Mouse (Mus musculus) T-cell, adult 2 months (primary cell): ENCODE results near the gene Stk16.

ENCODE experiments used
- DNase-seq: peaks from one replicate; pipeline ENCODE4 v3.0.0; 2022; ENCODE audit warnings: low spot score

Gene Stk16

DNA sequence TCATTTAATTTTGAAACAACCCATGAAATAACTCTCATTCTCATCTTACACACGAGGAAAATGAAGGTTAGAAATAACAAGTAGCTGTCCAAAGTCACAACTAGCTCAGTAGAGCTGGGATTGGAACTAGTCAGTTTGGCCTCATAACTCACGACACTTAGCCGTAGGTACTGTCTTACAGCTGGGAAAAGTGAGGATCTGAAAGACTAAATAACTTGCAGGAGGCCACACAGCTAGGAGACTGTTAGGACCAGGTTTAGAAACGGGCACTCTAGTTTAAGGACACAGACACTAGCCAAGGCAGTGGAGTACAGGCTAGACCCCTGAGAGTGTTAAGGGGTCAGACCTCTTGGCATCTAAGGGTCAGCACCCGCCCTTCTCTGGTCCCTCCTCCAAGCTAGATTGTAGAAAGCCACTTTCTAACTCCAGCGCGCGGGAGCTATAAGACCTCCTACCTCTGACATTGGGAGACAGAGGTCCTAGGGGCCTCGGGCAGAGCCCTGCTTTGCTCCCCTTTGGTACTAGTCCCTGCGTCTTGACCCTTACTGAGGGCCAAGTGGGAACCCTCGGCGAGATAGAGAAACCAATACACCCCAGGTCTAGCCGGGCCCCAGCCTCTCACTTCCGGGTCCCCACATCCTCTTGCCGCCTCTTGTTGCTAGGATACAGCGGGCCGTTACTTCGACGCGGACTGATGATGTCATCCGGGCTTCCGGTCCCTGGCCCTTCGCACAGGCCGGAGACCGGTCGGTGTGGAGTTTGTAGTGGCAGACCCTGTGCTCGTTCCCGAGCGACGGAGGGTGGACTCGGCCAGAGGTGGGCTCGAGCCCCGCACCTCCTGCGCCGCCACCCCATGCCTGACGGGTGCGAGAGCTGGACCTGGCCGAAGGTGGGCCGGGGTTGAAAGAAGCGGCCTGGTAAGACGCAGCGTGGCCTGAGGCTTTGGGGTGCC, at the start of gene Stk16, which contains the start of gene Glb1l:
Gene Stk16, plus strand, starts transcription at position 703 of the 952 bp plus-strand sequence.
Gene Glb1l, minus strand, starts transcription at position 678 of the 952 bp plus-strand sequence.
- DNase-seq: peak; percentile 92

DNA sequence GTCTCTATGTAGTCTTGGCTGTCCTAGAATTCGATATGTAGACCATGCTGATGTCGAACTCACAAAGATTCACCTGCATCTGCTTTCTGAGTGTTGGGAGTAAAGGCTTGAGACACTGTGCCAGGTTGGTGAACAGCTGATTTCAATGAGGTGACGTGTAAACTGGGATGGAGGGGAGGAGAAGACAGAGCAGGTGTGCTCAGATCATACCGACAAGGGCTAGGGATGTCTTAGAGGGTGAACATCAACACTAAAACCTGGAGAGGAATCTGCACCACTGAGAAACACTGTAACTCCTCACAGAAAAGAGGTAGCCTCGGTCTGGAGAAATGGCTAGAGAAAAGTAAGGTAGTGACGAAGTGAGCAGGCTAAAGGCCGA, 42.6 kb upstream of the Stk16 start:
- DNase-seq: no peak

DNA sequence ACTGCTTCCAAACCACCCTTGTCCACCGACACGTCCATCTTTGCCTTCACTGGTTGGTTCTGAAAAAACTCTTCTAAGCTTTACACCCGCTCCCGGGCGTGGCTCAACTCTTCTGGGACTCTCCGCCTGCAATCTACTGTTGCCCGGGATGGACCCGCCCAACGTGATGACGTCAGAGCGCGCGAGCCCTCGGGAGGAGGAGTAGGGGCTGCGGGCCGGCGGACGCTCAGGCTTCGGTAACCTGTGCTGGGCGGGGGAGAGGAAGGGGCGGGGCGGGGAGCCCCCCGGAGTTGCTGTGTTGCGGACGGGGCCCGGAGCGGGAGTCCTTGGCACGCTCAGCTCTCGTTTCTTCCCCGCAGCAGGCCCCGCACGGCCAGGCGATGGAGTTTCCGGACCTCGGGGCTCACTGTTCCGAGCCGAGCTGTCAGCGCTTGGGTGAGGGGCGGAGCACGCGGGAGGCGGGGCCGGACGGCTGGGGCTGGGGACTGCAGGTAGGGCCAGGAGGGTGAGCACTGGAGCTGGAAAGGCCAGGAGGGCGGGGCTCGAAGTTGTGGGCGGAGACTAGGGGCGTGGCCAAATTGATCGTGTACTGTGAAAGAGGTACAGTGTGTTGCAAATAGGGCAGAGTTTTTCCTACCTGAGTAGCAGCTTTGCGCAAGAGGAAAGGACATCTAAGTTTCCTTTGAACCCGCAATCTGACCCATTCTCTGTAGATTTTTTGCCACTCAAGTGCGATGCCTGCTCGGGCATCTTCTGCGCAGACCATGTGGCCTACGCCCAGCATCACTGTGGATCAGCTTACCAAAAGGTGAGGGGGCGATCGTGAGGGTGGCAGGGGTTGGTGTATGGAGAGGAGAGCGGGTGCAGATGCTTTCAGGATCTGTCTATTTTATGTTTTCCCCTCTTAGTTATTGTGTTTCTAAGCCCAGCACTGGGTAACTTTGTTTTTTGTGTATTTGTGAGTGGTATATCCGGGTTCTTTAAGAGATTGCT, 41.9 kb upstream of the Stk16 start, which contains the start of gene Zfand2b:
Gene Zfand2b, plus strand, starts transcription at position 175 of the 993 bp plus-strand sequence.
- DNase-seq: peak; percentile 96

DNA sequence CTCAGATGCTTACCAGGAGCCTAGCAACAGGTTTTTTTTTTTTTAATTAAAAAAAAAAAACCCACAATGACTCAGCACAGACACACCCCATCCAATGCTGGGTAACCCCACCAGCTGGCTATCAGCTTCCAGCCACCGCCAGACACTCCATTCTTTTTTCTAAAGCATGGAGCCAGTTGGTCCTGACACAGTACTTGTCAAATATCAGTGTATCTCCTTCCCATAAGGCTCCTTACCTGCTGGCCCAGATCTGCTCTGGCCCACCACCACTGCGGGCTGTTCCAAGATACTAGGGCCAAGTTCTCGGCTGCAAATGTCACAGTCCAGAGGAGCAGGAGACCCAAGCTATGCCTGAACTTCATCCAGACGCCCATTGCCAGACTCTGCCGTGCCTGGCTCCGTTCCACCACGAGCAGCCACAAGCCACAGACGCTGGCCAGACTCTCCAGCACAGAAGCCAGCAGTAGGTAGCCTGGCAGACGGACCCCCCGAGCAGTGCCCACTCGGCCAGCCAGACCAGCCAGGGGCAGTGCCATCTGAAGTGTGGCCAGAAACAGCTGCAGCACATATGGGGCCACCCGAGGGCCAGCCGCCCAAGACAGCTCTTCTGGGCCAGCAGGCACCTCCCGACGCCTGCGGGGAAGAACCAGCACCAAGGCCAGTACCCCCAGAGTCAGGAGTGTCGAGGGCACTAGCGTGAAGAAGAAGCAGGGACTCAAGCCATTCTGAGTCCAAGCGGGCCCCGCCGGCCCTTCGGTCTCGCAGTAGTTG, 31.1 kb upstream of the Stk16 start:
- no peak for DNase-seq

DNA sequence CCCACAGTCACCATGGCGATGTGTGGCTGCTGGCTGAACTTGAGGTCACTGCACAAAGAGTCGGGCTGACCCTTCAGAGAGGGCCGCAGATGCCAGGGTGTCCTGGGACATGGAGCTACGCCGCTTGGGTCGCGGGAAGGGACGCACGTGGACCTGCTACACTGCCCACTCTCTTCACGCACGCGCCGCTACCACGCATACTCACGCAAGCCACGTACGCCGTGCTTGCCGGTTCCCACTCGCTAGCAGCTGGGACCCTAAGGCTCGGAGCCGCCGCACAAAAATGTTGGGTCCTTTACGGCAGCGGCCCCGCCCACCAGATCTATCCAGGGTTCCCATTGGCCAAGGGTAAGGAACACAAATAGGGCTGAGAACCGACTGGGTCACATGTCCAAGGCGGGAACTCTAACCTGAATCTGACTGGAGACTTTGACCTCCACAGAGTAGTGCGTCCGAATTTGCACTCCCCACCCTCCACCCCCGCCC, 30.5 kb upstream of the Stk16 start, which contains the start of gene Abcb6:
Gene Abcb6, minus strand, starts transcription at position 288 of the 486 bp plus-strand sequence.
- DNase-seq: peak; percentile 81

DNA sequence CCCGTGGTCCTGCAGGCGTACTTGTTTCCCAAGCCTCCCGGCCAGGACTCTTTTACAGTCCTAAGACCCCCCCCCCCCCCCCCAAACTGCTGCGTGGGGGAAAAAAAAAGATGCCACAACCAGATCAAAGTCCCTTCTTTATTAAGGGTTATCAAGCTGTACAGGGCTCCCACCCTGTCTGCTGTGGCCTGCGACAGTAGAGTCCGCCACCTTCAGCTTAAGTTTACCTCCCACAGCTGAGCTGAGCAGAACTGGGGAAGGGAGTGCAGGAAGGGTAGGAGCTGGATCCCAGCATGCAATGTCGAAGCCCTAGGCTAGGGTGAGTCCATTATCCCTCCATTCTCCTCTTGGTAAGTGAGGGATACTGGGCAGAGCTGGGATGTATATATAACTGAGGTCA, 29.9 kb upstream of the Stk16 start:
- DNase-seq: no peak

DNA sequence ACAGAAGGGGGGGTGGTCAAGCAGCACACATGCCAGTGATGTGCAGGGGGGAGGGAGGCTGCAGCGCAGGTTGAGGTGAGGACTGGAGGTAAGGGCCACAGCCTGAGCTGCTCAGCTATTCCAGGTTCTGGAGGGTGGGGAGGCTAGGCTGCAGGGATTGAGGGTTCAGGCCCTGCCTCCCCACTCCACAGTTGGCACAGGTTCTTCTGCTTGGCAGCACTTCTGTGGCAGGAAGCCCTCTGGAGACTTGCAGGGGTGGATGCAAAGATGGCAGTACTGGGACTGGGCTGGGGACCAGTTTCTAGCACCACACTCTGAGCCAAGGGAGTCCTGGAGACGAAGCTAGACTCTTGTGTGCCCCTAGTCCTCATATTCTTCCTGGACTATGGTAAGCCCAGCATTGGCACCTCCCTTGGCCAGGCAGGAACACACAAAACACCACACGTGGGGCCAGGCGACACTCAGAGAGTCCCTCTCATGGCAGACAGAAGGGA, 29.2 kb upstream of the Stk16 start:
- DNase-seq: no peak

DNA sequence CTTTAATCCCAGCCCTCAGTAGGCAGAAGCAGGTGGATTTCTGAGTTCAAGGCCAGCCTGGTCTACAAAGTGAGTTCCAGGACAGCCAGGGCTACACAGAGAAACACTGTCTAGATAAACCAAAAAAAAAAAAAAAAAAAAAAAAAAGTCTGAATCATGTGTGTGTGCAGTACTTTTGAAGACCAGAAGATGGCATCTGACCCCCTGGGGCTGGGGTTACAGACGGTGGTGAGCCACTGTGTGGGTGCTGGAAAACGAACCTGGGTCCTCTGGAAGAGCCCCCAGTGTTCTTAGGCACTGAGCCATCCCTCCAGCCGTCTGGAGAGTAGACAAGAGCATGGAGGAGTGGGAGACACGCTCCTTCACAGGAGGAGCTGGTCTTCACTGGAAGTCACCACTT, 28.5 kb upstream of the Stk16 start:
- DNase-seq: no peak

DNA sequence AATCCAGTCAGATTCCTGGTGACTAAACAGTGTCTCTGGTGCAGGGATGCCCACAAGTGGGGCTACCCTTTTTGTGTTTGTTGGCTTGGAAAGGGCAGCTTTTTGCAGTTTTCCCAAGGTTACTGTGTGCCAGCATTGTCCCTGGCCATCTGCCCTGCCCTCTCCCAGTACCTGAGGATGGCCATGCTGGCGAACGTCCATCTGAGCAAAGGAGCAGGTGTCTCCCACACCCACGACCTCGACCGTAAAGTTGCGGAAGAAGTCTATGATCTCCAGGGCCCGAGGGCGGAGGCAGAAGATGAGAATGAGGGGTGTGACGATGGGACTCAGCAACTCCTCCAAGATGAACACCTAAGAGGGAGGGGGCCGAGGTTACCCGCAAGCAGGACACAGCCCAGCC, 25.1 kb upstream of the Stk16 start:
- DNase-seq: no peak

DNA sequence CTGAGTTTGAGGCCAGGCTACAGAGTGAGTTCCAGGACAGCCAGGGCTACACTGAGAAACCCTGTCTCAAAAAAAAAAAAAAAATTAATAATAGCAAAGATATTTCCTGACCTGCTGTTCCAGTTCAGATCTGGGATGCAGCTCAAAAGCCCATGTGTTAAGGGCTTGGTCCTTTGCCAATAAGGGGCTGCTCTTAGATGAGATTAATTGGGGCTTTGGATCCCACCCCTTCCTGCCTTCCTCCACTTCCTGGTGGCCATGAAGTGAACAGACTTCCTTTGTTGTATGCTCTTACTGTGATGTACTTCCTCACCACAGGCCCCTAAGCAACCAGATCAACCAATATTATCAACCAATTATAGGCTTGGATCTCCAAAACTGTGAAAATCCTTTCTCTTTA, 23.5 kb upstream of the Stk16 start:
- no peak for DNase-seq

DNA sequence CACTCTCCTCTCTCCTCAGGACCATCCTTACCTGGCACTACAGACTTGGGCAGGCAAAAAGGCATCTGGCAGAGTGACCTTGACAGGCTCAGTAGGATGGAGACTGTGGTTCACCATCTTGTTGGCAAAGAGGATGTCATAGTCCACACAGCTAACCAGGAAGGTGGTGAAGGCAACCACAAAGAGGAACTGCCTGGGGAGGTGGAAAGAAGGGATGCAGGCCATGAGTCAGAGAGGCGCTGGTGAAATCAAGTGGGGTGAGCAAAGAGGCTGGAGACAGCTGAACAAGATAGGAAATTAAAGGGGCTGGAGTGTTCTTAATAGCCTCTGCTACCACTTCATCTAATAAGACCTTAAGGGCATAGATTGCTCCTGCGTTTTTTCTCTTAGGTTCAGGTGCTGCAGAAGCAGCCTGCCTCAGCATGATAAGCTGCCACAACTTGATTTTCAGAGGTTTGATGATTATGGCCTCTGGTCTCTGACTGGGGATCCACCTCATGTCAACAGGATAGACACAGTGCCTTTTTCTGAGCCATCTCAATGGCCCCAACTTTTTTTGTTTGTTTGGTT, 22.6 kb upstream of the Stk16 start:
- DNase-seq: no peak

DNA sequence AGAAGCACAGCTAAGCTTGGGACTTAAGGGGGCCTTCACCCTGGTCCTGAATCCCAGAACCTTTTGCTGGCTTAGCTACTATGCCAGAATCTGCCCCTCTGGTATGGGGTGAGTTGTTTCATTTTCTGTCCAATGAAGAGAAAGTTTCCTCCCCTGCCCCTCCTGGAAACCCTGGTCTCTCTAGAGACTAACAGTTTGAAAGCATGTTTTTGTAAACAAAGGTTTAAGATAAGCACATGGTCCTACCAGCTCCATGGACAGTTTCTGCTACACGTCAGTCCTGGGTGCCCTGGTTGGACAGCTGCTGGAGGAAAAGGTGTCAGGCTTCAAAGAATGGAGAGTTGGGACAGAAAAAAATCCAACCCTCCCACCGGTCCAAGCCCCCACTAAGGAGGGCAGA, 20.1 kb upstream of the Stk16 start:
- DNase-seq: no peak

DNA sequence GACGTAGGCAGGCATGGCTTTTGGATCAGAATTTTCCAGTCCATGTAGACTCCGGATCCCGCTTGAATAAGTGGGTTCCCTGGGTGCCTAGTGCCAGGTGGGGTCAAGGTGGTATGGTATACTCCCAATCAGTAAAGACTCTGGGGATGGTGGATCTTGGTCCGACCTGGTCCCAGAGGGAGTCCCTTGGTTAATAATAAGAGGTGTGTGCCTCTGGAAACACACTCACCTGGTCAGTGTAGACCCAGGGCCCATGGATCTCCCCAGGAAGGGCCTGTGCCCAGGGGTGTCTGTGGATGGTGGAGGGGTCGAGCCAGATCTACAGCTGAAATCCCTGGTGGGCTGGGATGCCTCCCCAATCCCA, 19.4 kb upstream of the Stk16 start:
- no peak for DNase-seq

DNA sequence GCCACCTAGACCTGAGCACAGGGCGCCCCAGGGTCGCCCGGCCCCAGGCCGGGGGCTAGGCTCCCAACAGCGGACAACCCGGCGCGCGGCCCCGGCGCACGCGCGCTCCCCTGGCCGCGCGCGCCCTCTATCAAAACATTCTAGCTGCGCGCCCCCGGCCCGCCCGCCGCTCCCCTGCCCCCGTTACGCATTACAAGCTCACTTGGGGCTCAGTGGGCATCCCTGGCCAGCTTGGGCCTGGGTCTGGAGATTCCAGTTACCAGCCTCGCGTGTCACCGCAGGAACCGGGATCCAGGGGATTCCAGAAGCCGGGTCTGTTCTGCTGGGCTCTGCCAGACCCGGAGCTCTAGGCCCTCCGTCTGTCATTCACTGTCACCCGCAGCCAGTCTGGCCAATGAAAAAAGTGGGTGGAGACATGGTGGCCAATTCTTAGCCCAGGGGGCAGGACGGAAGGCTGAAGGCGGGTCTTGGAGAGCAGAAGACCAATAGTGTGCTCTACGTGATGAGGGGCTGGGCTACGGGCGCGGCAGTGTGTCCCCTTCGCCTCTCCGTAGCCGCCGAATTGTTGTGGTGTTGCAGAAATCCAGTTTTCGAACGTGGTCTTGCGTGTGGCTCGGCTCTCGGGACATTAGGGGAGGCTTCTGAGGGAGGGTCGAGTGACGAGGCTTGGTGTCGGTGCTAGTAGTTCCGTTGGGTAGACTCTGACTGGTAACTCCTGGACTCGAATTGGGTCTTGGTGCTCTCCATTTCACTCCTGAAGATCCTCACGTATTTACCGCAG, 18.8 kb upstream of the Stk16 start, which contains the start of the genes Ankzf1 and Atg9a:
Gene Ankzf1, plus strand, starts transcription at position 530 of the 781 bp plus-strand sequence.
Gene Atg9a, minus strand, starts transcription at position 575 of the 781 bp plus-strand sequence.
- DNase-seq: peak; percentile 97

DNA sequence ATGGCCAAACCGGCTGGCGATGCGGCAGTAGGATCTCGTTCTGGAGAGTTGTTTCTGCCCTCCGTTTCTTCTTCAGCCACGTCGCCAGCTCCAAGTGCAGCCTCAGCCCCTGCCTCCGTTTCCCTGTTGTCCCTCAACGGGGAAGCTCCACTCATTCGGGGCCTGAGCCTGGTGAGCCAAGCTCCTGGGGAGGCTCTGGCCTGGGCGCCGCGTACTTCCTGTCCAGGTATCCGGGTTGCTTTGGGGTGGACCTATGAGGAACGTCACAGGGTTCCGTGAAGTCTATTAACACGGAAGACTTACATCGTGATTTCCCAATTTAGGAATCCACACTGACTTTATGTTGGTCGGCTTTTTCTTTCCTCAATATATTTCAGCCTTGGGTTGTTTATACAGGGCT, 18.2 kb upstream of the Stk16 start:
- DNase-seq: no peak

DNA sequence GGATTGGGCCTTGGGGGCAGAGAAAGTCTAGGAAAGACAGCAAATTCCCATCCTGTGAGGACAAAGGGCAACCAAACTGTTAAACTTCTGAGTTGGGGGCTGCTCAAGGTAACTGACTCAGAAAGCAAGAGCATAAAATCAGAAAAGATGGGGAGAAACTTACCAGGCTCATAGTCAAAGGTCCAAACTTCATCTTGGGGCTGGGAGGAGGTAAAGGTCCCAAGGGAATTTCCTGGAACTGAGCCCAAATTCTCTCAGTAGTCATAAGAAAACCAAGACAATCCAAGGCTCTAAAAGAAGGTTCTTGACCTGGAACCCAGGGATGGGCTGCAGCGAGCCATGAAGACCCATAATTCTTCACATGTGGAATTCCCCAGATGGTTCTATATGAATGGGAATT, 9.4 kb upstream of the Stk16 start:
- DNase-seq: no peak

DNA sequence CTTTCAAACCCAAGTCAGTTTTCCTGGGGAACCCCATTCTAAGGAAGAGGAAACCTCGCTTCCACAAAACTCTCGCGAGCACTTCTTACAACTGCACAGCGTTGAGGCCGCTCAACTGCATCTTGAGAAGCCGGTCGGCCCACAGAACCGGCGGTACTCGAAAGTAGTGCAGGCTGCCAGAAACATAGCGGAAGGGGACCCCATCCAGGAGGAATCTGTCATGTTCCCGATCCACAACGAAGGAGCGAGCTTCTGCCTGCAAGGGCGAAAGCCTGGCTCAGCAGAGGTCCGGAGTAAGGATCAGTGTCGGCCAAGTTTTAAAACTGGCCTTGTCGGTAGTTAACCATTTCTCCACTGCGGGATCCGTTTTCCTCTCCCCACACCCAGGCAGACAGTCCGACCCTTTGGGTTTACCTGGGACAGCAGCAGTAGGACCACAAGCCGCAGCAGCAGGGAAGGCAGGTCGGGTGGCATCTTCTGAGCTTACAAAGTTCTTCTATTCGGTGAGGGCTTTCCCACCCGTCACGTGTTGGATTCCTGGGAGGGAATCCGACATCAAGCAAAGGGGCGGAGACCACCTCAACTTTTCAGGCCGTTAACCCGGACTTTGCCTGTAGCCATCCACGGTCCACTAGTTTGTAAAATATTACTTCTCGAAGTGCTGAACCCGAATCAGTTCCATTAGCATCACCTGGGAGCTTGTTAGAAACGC, 1.5 kb upstream of the Stk16 start:
- DNase-seq: peak; percentile 25

DNA sequence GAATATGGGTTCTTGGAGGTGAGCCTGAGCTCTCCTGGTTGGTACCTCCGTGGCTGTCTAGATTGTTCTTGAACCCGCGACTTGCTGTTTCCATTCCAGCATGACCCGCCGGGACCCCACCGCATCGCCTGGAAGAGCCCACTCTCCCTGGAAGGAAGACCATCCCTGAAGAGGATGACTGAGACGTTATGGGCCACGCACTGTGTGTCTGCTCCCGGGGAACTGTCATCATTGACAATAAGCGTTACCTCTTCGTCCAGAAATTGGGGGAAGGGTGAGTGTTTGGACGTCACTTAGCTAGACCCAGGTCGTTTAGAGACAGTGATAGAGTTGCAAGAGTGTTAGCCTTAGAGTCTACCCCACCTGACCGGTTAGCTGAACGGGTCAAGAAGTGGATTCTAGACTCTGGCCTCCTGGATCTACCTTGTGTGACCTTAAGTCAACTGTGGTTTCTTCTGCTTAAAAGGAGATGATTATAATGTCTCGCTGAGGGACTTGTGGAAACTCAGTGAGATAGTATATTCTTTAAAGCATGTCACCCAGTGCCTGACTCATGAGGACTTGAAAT, 587 bp downstream of the Stk16 start:
- DNase-seq: no peak

DNA sequence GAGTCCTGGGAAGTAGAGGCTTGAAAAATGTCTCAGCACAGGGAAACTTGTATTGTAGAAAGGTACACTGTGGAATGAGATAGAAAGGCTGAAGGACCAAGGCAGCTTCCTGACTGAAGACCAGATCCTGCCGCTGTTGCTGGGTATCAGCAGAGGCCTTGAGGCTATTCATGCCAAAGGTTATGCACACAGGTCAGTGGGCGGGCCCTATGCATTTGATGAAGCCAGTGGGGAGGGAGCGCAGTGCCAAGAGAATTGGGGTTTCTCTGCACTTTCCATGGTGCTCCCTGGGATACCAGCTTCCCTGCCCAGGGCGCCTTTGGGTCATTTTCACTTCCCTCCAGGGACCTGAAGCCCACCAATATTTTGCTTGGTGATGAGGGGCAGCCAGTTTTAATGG, 1.9 kb downstream of the Stk16 start:
- no peak for DNase-seq
